Mouse (Mus musculus): ENCODE data around the gene Dhx40.

GRCm38 (mm10) chr11:86745634-86746404 lies 61.7 kb downstream of the Dhx40 start:
- TF ChIP-seq MAX (IDR thresholded peaks at IDR 0.05; ENCODE audit: low read depth) (no peak), POLR2A (IDR thresholded peaks at IDR 0.05; ENCODE audit: insufficient read length, low read depth) (no peak), POLR2AphosphoS2 (IDR thresholded peaks at IDR 0.05; ENCODE audit: insufficient read length, low read depth) (no peak), USF1 (IDR thresholded peaks at IDR 0.05; ENCODE audit: low read depth) (no peak), CEBPB (IDR thresholded peaks at IDR 0.05; ENCODE audit: insufficient read depth, poor library complexity, severe bottlenecking) (no peak)
